Mouse (Mus musculus): ENCODE measurements at regions not wholly inside any gene's neighbourhood (a gene's known extent, or its start where the extent isn't known, plus 50 kb on each side); places are given as distances from the start of the nearest gene placed in this dataset.

DNA sequence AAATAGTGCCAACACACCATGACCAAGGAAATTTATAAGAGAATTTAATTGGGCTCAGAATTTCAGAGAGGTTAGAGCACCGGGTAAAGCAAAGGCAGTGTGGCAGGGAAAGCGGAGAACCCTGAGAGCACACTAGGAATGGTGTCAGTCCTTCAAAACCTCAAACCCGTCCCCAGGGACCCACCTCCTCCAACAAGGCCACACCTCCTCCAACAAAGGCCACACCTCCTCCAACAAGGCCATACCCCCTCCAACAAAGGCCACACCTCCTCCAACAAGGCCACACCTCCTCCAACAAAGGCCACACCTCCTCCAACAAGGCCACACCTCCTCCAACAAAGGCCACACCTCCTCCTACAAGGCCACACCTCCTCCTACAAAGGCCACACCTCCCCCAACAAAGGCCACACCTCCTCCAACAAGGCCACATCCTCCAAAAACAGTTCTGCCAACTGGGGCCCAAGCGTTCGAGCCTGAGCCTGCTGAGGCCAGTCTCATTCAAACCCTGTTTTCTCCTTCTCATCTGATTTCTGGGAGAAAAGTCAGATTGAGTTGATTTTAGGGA is 109.8 kb upstream of the Zfp217 start:
- no peak for ATAC-seq

GRCm38 (mm10) chr2:170255997-170256396 is 108.1 kb upstream of the Zfp217 start:
- ATAC-seq, result no peak

DNA sequence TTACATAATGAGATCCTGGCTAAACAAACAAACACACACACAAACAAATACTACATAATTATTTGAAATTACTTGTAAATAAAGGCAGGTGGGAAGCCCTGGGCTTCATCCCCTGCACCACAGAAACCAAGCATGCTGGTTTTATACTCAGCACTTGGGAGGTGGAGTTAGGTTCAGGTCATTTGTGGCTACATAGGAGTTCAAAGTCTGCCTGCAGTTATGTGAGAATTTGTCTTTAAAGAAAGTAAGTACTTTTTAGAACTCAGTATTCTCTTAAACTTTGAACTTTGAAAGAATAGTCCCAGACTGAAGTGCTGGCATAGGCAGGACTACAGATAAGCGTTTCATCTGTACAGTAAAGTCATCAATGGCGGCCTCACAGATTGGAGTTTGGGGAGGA is 107.6 kb upstream of the Zfp217 start:
- no peak for ATAC-seq

DNA sequence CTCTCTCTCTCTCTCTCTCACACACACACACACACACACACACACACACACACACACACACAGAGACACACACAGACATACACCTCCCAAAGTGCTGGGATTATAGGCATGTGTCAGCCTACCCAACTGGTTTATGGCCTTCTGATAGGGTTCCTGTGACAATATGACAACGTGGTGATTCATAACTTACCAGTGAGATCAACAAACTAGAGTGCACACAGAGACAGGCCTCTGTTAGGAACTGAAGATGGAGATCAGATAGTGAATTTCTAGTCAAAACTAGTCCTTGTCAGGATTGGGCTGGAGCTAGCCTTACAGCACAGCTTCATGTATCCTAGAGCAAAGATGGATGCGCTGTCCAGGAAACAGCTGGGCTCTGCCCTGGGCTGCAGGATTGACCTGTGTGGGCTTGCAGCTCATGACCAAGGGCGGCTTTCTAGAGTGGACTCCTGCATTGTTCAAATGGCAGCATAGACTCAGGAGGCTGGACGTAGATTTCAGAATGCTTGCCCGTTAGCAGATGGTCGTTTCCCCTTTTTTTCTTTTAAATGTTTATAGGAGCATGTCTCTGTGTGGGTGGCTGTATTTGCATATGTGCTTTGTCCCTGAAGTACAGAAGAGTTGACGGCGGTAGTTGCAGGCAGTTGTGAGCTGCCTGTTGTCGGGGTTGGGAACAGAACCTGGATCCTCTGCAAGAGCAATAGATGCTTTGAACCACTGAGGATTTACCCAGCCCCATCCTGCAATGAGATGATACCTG is 106.0 kb upstream of the Zfp217 start:
- ATAC-seq, result no peak

GRCm38 (mm10) chr2:170252255-170253034 is 104.5 kb upstream of the Zfp217 start:
- ATAC-seq, result peak; percentile 67

- no peak for ATAC-seq
These were observed 102.8 kb upstream of the Zfp217 start for GRCm38 (mm10) chr2:170250680-170251079.

- peak; percentile 61 for ATAC-seq
These were observed 100.0 kb upstream of the Zfp217 start for GRCm38 (mm10) chr2:170247702-170248445.

DNA sequence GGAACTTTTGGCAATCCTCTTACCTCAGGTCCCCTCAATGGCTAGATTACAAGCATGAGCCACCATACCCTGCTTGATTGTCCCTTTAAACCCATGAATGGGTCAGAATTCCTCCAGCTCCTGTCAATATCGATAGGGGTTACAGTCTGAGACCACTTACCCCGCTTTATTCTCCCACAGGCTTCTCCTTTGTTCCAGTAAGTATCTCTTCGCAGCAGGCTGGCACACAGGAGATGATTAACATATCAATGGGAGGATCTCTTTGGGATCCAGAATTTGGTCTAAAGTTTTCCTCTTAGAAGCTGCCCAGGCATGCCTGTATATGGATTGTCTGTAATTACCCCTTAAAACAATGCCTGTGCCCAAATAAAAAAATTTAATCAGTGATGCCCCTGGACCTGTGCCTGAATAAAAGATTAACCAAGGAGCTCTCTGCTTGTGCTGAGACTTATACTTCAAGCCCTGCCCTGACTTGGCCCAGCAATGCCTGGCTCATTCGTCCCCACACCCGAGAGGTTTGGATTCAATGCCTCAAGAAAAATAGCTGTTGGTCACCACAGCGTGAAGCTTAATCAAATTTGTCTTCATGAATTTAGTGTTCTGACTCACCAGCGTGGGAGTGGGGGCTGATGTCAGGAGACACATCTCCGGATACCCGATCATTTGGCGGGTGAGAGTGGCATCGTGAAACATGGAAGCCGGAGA is 97.9 kb upstream of the Zfp217 start:
- ATAC-seq, result no peak

GRCm38 (mm10) chr2:170244108-170244507 is 96.2 kb upstream of the Zfp217 start:
- ATAC-seq, result no peak

DNA sequence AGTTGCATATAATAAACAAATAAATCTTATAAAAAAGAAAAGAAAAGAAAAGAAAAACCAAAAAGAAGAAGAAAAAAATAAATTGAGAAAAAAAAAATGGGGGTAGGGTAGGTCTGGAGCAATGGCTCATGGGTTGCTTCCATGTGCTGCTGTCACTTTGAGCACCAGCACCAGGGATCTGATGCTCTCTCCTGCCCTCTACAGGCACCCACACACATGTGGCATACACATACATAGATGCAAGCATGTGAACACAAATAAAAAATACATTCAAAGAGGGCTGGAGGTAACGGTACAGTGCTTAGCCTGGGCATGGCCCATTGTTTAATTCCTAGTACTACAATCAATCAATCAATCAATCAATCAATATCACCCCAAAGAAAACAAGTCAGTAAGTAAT is 90.1 kb upstream of the Zfp217 start:
- ATAC-seq, result peak; percentile 46

GRCm38 (mm10) chr2:170233426-170233825 is 85.5 kb upstream of the Zfp217 start:
- ATAC-seq, result no peak

- ATAC-seq, result no peak
These were observed 81.7 kb upstream of the Zfp217 start for GRCm38 (mm10) chr2:170229461-170230080.

DNA sequence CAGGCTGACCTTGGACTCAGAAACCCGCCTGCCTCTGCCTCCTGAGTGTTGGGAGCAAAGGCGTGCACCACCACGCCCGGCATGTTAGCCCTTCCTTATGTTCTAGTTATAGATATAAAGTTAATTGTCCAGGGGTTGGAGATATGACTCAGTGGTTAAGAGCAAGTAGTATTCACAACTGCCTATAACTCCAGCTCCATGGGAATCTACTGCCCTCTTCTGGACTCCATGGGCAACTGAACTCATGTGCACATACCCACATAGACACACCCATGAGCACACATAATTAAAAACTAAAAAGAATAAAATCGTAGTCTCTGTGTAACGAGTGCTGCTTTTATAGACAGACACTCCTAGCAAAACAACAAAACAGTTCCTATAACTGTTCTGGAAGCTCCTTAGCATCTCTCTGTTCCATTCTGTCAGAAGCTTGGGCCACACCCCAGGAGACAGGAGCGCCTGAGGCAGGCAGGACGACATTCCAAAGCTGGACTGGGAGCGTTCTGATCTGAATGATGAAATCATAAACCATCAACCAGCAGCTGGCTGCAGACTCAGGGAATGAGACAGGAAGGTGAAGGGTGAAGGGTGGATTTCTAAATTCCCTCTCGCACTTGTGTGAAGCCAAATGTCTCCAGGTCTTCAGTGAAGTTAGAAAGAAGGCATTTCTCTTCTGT is 80.6 kb upstream of the Zfp217 start:
- no peak for ATAC-seq

DNA sequence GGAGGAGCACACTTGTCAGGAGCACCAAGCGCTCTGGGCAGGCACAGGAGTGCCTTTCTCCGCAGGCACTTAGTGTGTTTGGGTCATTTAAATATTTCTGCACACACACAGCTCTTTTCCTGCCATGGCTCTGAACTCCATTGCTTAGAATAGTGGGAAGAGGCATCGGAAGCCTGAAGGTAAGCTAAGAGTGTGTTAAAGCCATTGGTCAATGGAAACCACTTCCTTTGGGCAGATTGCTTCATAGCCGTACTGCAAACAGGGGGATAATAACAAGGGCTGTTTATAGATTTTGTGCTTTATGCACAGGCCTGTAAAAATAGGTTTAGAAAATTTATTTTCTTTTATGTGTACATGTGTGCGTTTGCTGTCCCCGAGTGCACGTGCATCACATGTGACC is 76.0 kb upstream of the Zfp217 start:
- no peak for ATAC-seq

DNA sequence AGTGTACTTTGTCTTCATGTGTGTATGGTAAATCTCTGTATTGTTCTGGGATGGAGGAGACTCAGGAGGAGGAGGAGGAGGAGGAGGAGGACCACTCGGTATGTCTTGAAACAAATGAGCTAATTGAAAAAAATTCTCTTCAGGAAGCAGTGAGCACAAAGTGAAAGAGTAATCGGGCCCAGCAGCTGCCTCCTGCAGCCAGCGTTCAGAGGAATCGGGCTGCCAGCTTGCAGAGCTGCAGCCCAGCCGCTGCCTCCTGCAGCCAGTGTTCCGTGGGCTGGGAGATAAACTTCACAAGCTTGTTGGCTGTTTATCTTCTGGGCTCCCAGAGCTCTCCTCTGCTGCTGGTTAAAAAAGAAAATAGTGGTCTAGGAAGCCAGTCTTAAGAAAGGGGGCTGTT is 74.9 kb upstream of the Zfp217 start:
- no peak for ATAC-seq

GRCm38 (mm10) chr2:170221994-170222535 is 74.2 kb upstream of the Zfp217 start:
- ATAC-seq, result peak; percentile 19

DNA sequence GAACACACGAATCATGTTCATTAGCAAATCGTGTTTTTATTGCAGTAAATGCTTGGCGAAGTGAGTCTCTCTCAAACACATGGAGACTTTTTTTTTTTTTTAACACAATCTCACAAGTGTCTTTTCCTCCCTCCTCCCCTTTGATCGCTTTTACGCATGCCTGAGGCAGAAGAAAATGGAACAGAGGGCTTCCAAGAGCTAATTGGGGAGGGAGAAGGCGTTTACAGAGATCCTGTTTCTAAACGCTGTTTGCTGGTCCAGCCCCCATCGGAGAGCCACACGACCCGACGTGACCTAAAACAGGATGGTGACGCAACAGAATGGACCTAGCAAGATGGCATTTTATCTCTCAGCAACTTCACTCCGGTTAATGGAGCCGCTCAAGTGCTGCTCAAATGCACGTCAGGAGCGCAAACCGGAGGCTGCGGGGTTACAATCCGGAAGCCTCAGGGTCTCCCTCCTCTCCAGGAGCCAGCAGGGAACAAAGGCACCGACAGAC is 73.0 kb upstream of the Zfp217 start:
- peak; percentile 31 for ATAC-seq

DNA sequence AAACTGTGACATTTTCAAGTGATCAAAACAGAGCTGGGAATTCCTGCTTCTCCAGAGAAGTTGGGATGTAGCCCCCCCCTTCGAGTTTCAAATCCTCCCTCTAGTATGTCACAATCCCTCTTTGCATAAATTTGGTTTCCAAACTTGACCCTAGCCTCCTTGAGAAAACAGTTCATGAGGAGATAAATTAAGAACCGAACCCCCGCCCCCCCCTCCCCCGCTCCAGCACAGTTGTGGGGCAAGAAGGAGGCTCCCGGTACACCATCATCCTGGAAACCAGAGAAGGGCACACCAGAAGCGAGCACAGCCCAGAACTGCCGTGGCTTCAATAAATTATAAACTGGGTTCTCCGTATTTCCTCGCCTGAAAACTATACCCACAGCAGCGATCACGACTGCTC is 72.5 kb upstream of the Zfp217 start:
- no peak for ATAC-seq

DNA sequence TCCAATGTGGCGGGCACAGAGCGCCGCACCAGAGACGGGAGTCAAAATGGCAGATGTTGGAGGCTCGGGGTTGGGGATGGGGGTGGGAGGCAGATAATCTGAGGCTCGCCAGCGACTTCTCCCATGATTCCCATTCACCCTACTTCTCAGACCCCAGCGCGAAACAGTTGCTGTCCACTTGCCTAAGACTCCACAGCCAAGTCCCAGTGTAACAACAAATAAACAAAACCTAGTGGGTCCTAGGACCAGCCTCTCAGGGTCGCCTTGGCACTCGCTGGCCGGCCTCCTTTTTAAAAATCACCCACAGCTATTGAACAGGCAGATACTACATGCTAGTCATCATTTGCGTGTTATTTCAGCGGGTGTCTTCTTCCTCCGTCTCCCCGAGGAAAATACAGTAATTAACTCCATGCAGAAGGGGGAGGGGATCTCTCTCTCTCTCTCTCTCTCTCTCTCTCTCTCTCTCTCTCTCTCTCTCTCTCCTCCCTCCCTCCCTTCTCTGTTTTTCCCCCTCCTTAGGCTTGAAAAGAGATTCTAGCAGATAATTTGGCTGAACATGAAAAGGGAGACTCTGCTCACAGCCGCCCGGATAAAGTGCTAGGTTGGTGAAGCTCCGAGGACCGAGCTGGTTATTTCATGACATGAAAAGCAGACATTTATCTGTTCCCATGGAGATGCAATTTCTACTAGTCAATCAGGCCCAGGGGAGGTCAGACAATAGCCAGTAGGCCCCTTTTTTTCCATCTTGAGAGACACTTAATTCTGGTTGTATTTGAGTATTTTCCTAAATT is 71.9 kb upstream of the Zfp217 start:
- no peak for ATAC-seq

DNA sequence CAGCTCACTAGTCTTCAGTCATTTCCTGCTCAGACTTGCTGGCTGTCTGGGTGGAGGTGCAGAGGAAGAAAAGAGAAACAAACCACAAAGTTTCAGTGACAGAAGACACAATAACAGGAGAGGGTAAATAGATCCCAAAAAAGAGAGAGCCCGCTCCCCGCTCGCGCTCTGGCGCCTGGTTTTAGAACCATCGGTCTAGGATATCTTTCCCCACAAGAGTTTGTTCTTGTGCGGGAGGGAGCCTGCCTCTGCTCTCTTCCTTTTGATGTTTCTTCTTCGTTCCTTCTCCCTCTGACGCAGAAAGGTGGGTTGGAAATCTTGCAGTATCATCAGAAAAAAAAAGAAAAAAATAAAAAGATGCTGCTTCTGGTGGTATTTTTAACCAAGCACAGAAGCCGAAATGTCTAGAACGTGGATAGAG is 71.3 kb upstream of the Zfp217 start:
- peak; percentile 58 for ATAC-seq
